Mouse (Mus musculus) common myeloid progenitor, adult 5-6 weeks (primary cell): ENCODE measurements around the gene Il1r2. TPM values are rescaled to one million over a fixed set of nuclear protein-coding genes. Genes with fewer than 3 reads are reported as not detected.
A peak's percentile ranks its signal among the peaks of the same experiment; 100 is the strongest.

ENCODE experiments used
- ATAC-seq: replicated peaks from 2 replicates; pipeline ENCODE4 v1.8.0; 2016; ENCODE audit warnings: low read depth, mild to moderate bottlenecking, moderate TSS enrichment, inconsistent platforms; ENCODE audit not compliant: poor library complexity, severe bottlenecking
- total RNA-seq: library from RNA; stranded (forward); fragments of 200-1000, 187-1606 nt; gene quantifications from 2 replicates; pipeline ENCODE4 v1.2.3, GENCODE M21; 2017

Gene Il1r2
- total RNA-seq: not detected in 2 replicates

DNA sequence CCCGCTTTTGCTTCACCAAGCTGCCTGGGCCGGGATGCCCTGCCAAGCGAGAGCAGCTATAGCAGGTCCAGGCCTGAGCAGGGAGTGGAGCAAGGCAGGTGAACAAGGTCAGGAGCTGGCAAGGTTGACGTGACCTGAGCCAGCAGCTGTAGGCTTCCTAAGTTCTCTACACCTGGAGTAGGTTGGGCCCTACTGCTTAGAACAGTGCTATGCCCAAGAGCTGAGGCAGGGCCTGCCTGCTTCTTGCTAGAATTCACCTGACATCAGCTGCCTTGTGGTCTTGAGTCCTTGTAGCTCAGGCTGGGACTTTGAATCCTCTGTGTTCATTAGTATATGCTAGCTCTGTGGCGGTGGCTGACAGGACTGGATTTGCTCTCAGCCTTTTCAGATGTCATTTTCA, at the start of gene Il1r2:
Il1r2 (plus strand) TSS at position 301 of the 400 bp plus-strand sequence.
- no peak for ATAC-seq

GRCm38 (mm10) chr1:40024554-40025320, 49.1 kb upstream of the Il1r2 start:
- ATAC-seq: no peak

DNA sequence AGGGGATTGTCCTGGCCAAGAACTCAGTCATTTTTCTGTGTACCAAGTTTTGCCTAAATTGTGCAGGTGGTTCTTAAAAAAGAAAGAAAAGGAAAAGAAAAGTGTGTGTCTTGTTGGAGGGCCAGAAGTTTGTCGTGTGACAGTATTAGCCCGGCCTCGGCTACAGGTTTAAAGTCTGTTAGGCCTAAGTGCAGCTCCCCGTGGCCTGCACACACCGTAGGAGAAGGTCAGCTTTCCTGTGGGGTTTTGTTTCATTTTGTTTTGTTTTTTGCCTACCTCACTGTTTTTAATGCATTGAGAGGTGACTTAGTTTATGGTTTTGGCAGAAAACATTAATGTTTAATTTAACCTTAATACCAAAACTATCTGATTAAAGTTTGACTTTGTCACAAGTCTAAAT, 48.5 kb upstream of the Il1r2 start:
- ATAC-seq: no peak

- ATAC-seq: no peak
These were observed 46.7 kb upstream of the Il1r2 start for GRCm38 (mm10) chr1:40027116-40027620.

GRCm38 (mm10) chr1:40028207-40028998, 45.5 kb upstream of the Il1r2 start:
- no peak for ATAC-seq

GRCm38 (mm10) chr1:40029597-40029996, 44.3 kb upstream of the Il1r2 start:
- no peak for ATAC-seq

DNA sequence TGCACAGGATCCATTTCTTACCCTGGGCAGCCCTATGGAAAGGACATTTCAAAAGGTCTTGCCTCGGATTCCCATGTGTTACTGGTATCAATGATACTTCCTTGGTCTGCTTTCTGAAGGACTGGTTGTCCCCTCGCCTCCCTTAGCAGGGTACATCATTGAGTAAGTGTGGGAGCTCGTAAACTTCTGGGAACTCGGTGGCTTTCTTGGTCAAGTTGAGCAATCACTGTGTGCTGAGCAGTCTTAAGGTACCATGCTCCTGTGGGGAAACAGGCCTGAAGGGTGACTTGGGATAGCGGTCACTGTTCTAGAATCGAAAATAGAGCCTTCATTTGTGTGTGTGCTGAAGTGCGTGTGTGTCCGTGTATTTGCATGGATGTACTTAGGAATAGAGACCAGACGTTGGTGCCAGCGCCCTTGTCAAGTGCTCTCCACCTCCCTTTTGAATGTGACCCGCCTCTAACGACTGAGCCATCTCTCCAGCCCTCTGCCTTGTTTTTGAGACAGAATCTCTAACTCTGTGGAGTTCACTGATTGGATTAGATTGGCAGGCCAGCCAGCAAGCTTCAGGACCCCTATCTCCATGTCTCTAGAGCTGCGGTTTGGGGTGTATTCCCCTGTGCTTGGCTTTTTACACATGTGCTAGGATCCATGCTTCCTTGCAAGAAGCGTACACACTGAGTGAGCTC, 43.4 kb upstream of the Il1r2 start:
- ATAC-seq: peak; percentile 62

GRCm38 (mm10) chr1:40030976-40031356, 42.9 kb upstream of the Il1r2 start:
- ATAC-seq: no peak

DNA sequence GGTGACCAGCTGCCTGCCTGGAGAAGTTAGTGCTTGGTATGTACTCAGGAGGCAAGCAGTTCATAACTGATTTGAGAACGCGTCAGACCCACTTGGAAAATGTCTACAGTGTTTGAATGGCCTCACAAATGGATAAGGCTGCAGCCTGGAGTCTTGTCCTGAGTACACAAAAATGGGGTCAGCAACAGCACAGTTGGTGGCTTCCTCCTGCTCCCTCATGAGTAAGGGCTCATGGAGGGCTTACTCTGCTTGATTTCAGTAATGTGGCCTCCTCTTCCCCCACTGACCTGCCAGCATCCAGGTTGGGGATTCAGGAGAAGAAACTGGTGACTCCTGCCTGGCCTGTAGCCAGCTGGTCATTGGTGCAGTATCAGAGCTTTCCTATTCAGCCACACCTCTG, 42.3 kb upstream of the Il1r2 start:
- ATAC-seq: no peak

DNA sequence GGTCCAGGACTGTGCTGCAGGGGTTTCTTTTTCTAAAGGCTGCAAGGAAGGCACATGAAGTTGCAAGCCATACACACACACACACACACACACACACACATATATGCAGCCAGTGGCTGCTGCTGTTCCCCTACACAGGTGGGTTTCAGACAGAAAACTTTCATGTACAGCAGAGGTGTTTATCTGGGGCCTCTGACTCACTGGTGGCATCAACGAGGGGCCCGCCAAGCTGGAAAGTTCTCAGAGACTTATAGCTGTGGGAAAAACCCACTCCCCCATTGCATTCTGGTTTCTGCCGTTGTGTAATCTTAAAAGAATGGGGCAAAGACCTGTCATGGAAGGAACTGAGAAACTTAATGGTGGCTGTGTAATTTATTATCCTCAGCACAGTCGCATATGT, 40.6 kb upstream of the Il1r2 start:
- no peak for ATAC-seq

DNA sequence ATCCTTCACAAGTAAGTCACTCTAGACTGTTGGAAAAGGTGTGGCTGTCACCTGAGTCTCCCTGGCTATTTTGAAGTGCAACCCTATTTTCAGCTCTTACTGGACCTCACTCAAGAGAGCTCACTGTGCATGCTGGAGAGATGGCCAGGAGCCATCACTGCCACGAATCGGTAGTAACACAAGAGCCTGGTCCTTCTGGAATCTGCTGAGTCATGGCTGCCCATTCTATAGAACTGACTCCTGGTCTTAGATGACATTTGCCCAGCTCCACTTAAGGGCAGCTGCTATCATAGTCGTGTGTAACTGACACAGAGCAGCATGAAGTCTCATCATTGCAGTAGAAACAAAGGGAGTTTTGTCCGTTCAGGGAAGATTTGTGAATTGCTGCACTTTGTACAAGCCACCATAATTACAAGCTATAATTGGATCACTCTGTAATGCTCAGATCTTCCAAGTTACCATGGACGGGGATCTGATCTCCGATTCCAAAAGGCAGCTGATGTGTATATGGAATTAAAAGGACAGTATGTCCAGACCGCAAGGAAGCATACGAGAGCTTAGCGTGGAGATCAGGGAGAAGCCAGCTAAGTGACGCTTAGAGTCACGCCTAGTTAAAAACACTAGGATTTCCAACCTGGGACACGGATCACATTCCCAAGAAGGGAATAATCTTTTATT, 40.0 kb upstream of the Il1r2 start:
- no peak for ATAC-seq

GRCm38 (mm10) chr1:40037831-40038230, 36.0 kb upstream of the Il1r2 start:
- ATAC-seq: no peak

GRCm38 (mm10) chr1:40045686-40046085, 28.2 kb upstream of the Il1r2 start:
- peak; percentile 95 for ATAC-seq

DNA sequence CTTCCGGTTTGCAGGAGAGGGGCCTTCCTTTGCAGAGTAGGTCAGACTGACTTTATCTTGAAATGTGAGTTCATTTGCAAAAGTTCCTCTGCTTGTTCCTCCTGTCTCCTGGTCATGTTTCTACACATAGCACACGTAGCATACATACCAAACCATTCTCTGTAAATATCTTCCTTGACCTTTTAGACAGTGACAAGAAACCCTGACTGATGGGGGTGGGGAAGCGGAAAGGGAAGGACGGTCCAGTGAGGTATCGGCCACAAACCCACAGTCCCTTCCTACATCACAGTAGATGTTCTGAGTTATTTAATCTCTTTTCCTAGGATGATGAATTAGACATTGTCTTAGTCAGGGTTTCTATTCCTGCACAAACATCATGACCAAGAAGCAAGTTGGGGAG, 27.3 kb upstream of the Il1r2 start:
- ATAC-seq: no peak

DNA sequence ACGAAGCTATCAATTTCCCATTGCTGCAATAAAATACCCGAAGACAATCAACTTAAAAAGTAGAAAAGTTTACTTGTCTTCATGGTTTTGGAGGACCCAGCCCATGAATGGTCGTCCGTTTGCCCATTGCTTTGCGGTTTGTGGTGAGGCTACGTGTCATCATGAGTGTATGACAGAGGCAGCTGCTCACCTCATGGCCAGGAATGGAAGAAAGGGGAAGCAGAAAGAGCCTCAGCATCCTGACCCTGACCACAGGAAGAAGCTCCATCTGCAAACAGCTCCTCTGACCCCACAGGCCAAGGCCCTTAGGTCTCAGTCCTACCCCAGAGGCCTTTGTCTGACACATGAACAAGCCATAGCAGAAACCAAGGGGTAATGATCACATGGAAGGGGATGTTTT, 22.7 kb upstream of the Il1r2 start:
- peak; percentile 92 for ATAC-seq

GRCm38 (mm10) chr1:40052156-40052555, 21.7 kb upstream of the Il1r2 start:
- ATAC-seq: no peak

- no peak for ATAC-seq
These were observed 20.8 kb upstream of the Il1r2 start for GRCm38 (mm10) chr1:40053071-40053470.

- peak; percentile 18; the same call in 1 of the 2 replicates for ATAC-seq
These were observed 18.8 kb upstream of the Il1r2 start for GRCm38 (mm10) chr1:40055051-40055450.

- no peak for ATAC-seq
These were observed 17.9 kb upstream of the Il1r2 start for GRCm38 (mm10) chr1:40055963-40056362.

- no peak for ATAC-seq
These were observed 16.5 kb upstream of the Il1r2 start for GRCm38 (mm10) chr1:40057351-40057750.
